Mouse (Mus musculus) left cerebral cortex, postnatal 4 days (tissue): ENCODE results near the gene Traf5. TPM values are rescaled to one million over a fixed set of nuclear protein-coding genes. Genes with fewer than 3 reads are reported as not detected.
A peak's percentile ranks its signal among the peaks of the same experiment; 100 is the strongest.

Experiments
- DNase-seq: peaks from one replicate; pipeline ENCODE4 v3.0.0-alpha.2; 2022
- intact Hi-C: fragments of 180-260 bp; cut with DNase I; formaldehyde crosslinking; loops from one replicate; pipeline ENCODE4 v1.15.1; 2025
- total RNA-seq, 2 experiments: library from RNA; stranded (reverse); gene quantifications; 2 replicates each; pipeline ENCODE4 v1.2.3; 2021

Traf5 gene
- total RNA-seq, 2 experiments from 2014 or later: 3.4 to 4.6 TPM

DNA sequence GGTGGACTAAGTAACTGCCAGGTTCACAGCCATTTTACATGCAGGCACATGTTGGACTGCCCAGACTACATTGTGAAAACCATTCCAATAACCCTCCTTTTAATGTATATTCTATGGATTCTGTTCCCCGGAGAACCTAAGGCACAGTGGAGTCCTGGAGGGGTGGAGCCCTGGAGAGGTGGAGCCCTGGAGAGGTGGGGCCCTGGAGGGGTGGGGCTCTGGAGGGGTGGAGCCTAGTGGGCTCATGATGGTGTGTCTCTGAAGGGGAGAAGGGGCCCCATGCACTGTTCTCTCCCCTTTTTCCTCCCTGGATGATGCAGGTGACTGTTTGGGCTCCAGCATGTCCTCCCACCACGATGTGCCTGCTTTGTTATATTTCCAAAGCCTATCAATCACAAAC, 24.2 kb downstream of the Traf5 start:
- intact Hi-C loops: no loop called here

DNA sequence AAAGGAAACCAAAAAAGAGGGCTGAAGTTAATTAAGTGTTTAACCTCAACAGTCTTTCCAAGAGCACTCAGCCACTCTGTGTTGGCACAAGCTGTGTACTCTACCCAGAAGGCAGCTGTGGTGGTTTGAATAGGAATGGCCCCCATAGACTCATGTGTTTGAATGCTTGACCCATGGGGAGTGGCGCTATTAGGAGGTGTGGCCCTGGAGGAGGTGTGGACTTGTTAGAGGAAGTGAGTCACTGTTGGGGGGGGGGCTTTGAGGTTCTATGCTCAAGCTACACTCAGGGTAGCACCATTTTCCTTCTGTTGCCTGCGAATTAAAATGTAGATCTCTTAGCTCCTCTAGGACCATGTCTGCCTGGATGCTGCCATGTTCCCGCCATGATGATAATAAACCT, 25.4 kb downstream of the Traf5 start:
- intact Hi-C loops: no loop called here
- DNase-seq: no peak

More for the DNA sequence above, 24.2 kb downstream of the Traf5 start:
- DNase-seq: no peak

DNA sequence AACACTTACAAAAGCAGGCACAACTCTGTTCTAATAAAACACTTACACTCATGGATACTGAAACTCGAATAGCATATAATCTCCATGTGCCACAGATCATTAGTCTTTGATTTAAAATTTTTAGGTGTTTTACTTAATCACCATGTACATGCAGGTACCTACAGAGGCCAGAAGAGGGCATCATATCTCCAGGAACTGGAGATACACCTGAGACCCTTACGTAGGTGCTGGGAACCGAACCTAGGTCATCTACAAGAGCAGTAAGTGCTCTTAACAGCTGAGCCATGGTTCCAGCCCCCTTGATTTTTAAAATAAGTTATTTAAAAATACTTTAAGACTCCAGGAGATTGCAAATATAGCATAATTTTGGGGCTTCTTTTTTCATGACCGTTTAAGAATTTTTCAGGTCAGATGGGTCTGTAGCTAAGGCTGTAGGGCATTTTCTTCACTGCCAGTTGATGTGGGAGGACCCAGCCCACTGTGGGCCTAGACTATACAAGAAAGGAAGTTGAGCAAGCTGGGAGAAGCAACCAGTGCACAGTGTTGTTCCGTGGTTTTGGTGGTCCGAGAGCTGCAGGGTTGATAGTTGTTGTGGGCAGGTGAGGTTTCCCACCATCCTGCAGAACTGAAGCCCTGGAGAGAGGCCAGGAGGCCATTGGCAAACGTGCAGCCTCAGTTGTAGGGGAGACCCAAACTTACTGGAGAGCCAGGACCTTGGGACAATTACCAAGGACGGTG, 29.0 kb downstream of the Traf5 start:
- no peak for DNase-seq

DNA sequence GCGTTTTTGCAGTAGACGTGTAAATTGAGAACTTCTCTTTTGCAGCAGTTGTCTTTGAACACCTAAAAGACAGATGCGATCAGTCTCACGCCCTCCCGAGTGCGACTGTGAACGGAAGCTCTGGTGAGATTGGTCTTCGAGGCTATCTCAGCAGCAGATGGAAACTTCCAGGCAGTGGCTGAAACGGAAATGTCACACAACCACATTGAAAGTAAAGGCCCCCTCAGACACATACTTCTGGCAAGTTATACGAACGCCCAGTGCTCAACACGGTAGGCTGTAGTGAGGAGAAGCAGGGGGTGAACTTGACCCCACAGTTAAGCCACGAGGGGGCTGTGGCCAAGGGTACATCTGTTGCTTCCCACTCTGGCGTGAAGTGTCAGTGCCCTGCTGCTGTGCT, 29.7 kb downstream of the Traf5 start:
- no peak for DNase-seq
- intact Hi-C loops: no loop called here

More for the DNA sequence above, 29.0 kb downstream of the Traf5 start:
- intact Hi-C loops: no loop called here

DNA sequence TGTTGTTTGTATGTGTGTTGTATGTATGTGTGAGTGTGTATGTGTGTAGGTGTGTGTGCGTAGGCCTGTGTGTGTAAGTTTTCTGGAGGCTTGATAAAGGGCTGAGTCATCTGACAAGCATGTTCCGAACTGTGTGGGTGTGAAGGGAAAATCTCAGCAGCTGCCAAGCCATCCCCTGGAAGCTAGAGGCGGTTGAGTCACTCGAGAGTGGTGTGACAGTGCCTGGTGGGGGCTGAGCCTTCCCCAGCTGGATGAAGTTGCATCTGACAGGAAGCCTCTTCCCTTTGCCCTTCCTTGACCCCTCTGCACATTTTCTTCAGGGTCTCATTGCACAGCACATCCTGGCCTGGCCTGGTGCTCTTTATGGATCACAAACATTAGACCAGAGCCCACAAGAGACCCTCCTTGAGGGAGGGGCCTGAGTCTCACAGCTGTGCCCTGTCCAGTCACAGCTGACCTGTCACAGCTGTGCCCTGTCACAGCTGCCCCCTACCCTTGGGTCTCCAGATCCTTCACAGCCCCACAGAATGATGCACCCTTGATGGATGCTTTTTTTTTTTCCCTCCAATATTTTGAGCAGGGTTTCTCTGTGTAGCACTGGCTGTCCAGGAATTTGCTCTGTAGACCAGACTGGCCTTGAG, 30.6 kb downstream of the Traf5 start:
- intact Hi-C loops: no loop called here
- no peak for DNase-seq

DNA sequence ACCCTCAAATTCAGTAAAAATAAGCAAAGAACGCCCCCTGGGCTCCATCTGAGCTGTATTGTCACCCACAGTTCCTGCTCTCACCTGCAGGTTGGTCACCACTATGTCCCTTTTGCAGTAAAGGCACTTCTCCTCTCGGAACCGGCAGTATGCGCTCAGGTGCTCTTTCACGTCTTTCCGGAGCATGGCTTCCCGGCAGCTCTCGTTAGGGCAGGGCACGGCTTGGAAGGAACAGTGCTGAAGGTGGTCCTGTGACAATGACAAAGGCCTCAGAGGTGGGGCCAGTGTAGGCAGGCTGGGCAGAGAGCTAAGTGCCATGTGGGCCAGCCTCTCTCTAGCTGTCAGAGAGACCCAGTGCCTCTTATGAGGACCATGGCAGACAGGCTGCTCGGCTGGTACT, 33.4 kb downstream of the Traf5 start:
- intact Hi-C loops: no loop called here
- DNase-seq: no peak

DNA sequence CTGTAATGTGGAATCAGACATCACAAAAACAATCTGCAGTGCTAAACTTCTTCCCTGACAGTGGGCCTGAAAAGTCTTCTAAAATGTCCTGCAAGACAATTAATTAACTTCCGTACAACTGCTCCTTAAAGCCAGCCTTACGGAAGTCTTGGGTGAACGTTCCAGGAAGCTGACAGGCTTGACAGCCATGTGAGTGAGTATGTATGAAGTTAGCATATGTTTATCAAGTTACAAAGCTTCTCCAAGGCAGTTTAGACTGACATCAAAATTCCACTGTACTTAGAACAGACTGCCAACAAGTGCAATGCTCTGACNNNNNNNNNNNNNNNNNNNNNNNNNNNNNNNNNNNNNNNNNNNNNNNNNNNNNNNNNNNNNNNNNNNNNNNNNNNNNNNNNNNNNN, 38.6 kb downstream of the Traf5 start:
- intact Hi-C loops: no loop called here
- DNase-seq: no peak

DNA sequence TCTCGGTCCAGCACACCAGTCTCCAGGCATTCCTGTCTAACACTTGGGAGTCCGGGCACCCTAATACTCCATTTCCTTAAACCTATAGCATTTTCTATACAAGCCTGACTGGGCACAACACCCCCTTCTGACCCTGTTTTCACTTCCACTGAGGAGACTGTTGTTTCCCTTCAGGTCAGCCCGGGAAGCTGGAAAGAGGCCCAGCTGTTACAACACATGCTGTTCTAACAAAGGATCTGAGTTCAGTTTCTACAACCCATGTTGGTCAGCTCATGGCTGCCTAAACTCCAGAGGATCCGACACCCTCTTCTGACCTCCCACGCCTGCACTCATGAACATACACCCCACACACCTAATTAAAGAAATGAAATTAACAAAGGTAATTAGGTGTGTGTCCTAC, 39.4 kb downstream of the Traf5 start:
- intact Hi-C loops: no loop called here
- DNase-seq: no peak

DNA sequence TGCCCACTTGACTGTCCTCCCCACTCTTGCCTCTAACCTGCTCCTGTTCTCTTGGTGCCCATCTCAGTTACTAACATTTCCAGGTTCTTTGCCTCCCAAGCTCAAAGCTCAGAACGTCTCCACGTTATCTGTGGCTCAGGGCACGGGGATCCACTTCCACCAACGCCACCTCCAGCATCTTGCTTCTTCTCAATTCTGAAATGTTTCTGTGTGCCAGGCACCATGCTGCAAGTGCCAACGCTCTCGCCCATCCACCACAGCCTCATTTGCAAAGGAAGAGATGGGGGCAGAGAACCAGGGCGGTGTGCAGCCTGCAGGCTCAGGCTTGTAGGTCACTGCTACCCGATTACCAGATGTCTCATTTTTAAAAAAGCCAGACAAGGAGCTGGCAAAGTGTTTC, 39.9 kb downstream of the Traf5 start:
- intact Hi-C loops: no loop called here
- no peak for DNase-seq

DNA sequence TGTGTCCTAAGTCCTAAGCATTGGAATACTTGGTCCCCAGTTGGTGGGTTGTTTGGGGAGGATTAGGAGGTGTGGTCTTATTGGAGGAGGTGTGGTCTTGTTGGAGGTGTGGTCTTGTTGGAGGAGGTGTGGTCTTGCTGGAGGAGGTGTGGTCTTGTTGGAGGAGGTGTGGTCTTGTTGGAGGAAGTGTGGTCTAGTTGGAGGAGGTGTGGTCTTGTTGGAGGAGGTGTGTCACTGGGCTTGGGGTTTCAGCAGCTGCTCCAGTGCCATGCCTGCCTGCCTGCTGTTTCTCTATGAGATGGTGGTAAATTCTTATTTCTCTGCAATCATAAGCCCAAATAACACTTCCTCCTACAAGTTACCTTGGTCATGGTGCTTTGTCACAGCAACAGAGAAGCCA, 93.3 kb downstream of the Traf5 start:
- DNase-seq: no peak
- intact Hi-C loops: no loop called here

DNA sequence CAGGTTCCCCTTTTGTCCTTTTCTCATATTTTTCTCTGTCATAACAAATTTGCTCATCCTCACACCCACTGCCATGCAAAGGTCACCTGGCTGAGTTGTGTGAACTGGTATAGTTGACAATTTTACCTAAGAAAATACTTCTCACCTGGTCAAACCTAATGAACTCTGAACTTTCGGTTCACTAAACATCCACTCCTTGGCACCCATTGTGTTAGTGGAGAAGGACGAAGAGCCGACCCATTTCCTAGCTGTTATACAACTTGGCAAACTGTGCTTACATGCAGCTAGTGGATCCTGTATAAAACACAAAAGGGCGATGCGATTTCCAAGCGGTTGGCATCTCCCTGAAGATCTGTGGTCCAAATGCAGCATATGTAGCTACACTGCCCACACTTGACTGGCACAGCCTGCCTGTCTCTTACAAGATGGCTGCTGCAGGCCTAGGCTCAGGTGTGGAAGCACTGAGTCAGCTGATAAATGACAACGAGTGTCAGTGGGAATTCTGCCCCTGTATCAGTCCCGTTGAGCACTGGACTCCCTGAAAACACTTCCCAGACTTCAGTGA, 95.7 kb downstream of the Traf5 start:
- DNase-seq: no peak

DNA sequence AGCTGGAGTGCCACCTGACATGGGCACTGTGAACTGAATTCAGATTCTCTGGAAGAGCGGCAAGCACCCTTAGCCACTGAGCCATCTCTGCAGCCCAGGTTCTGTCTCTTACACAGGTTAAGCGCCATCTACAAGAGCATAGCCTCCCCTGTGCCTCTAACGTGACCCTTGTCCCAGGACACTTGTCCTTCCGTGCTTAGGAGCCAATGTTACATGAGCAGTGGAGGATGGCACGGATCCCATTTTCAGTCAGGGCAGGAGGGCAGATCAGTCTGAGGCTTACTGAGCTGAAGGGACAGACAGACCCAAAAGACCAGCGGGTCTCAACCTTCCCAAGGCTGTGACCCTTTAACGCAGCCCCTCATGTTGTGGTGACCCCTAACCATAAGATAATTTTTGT, 96.4 kb downstream of the Traf5 start:
- DNase-seq: no peak
- intact Hi-C loops: no loop called here

More for the DNA sequence above, 95.7 kb downstream of the Traf5 start:
- intact Hi-C loops: no loop called here

DNA sequence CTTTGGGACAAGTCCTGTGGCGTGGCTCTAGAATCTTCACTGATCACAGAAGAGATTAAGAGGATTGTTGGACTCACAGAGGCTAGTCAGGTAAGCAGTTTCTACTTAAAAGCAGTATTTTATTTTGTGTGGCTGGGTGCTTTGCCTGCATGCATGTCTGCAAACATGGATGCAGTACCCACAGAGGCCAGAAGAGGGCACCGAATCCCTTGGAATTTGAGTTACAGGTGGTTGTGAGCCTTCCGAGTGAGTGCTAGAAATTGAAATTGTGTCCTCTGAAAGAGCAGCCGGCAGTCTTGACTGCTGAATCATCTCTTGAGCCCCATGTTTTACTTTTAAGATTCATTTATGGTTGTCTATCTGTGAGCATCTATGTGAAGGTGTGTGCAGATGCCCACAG, 96.9 kb downstream of the Traf5 start:
- DNase-seq: peak; percentile 77
- intact Hi-C loops: no loop called here

DNA sequence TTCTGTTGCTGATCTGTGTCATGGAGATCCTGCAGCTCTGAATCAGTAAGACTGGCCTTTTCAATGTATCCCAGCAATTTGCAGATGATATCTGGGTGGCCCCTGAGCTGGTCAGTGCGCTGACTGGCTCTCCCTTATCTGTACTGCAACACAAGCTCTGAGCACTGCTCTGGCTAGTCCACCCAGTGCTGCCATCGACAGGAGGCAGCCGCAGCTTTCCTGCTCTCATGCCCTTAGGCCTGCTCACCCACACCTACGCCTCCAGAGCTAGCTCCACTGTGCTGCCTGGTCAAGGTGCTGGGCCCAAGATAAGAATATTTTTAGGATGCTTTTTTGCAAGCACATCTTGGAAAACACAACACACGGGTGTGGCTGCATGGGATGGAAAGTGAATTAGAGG, 97.9 kb downstream of the Traf5 start:
- DNase-seq: no peak
- intact Hi-C loops: no loop called here

DNA sequence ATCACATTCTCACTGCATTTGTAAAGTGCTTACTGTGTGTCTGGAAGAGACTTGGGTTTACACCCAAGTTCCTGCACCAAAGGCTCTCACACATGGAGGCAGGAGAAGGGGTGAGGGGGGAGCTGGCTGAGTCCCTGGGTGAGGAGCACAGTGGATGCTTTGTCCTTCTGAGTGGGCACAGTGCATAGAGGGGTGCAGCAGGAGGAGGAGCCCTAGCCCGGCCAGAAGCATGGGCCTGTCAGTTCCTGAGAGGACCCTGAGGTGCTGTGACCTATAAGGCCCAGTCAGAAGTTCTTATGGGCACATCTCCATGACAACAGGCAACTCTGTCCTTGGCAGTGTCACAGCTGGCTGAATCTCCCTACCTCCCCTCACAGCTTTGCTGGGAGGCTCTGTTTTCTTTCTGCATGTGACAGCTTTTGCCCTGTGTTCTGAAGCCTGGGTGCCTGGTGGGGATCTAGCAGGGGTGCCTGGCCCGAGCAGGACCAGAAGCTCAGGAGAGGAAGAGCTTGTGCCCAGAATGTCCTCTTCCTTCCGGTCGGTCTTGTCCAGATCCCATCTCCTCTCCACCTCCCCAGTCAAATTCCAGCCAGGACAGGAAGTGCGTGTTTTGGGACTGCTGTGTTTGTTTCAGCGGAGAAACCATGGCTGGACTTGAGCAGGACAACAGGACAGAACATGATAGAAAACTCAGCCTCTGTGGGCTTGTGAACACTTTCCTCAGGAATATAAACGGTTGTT, 100.1 kb downstream of the Traf5 start:
- DNase-seq: no peak
- intact Hi-C loops: no loop called here

DNA sequence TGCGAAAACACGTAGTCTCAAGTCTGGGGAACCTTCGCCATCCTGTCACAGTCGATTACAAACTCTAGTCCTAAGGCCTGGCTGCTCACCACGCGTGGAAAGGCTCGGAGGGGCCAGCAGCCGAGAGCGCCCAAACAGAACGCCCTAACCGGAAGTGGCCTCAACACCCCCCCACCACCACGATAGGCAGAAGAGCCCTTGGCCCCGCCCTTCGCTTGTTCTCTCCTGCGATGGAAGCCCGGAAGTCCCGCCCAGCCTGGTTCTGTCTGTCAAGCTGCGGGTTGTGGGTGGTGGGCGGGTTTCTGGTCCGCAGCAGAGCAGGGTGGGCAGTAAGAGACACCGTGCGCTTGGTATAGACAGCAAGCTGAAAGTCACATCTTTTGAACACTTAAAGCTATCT, 102.4 kb downstream of the Traf5 start:
- intact Hi-C loops: no loop called here
- DNase-seq: peak; percentile 98

DNA sequence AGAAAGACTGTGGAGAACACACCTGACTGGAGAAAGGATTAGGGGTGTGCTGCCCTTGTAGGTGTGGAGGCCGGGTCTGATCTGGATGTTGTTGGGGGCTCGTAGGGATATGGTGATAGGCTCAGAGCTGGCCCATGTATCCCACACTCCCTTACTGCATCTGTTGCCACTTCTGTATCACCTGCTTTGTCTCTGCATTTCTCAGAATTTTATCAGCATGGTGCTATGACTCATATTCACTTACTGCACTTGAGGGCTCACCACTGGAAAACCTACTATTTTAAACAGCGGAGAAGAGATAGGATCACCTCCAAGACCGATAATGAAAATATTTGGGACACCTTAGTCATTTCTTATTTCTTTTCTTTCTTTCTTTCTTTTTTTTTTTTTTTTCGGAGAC, 103.3 kb downstream of the Traf5 start:
- intact Hi-C loops: no loop called here
- no peak for DNase-seq

DNA sequence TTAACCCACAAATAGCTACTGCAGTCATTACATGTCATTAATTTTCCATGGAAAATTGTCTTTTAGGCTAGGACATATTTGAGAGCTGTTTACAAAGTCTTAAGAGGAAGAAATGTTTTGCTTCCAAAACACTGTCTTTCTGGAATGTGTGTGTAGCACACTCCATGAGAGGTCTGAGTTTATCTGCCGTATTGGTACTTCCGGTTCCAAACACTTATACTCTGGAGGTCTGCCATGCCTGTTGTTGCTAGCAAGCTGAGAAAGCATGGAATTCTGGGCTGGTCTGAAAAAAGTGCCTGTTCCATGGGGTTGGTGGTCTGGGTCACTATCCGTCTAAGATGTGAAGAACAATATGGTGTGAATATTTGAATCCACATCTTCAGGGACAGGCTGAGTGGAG, 103.7 kb downstream of the Traf5 start:
- intact Hi-C loops: no loop called here
- DNase-seq: no peak

DNA sequence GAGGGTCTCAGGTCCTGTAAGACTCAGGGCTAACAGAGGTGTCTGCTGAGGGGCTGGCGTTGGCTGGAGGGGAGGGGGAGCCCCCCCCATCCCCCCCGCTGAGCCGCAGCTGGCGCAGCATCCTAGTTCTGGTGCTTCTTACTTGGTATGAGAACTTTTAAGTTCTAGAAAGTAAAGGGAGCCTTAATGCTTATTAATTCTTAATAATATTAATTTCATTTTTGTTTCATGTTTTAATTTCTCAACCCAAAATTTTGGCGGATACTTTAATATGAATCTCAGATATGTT, 104.9 kb downstream of the Traf5 start:
- intact Hi-C loops: no loop called here
- DNase-seq: no peak

DNA sequence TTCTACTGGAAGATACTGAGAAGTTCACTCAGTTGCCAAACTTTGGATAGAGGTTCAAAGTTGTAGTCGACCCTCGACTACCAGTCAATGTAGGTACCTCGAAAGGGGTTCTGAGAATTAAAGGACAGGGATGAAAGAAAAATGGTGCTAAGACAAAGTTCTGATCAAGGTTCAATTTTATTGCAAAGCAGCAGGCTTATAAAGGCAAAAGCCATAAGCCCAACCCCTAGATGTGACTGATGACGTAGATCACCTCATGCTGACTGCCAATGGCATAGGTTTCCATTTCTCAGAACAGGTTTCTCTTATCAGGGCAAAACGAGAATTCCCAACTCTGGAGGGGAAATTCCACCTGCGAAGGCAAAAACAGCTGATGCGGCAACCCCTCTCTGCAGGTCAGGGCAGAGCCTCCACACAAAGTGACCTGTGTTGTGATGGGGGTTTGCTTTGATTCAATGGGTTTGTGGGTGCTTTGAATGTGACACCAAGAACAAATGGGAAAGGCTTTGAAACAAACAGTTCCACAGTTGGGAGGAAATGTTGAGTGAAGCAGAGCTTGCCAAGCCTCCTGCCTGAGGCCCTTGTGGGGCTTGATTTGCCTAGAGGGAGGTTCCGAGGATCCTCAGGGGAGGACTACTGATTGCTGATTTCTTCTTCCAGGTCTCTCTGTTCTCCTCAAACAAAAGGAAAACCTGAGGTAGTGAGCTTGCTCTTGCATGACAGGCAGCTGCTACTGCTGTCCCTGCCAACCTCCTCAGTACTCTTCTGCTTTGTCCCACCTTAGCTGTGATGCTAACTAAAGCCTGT, 105.5 kb downstream of the Traf5 start:
- intact Hi-C loops: no loop called here
- DNase-seq: no peak
